Mouse (Mus musculus): ENCODE results near the gene Gsc2.

The Gsc2 gene

GRCm38 (mm10) chr16:17922163-17922538 is 7.3 kb upstream of the Gsc2 start:
- DNase-seq (ENCODE audit: low spot score): no peak

GRCm38 (mm10) chr16:17921325-17922162 is 6.7 kb upstream of the Gsc2 start:
- DNase-seq (ENCODE audit: low spot score): peak; percentile 99

GRCm38 (mm10) chr16:17920586-17920985 is 5.7 kb upstream of the Gsc2 start:
- peak; percentile 56 for DNase-seq (ENCODE audit: low spot score)

- DNase-seq (ENCODE audit: low spot score): peak; percentile 97
Observed at GRCm38 (mm10) chr16:17911052-17911595, 3.7 kb downstream of the Gsc2 start, which contains the start of gene Ess2. TSS of gene Ess2 (minus strand) at chr16:17911348.

- DNase-seq (ENCODE audit: low spot score): no peak
Observed at GRCm38 (mm10) chr16:17898462-17898861, 16.4 kb downstream of the Gsc2 start, which contains the start of the genes Dgcr2 and Tssk2. TSS of gene Dgcr2 (minus strand) at chr16:17898562. TSS of gene Tssk2 (plus strand) at chr16:17898637.

- no peak for DNase-seq (ENCODE audit: low spot score)
Observed at GRCm38 (mm10) chr16:17896091-17896490, 18.8 kb downstream of the Gsc2 start.

GRCm38 (mm10) chr16:17893923-17894322 is 20.9 kb downstream of the Gsc2 start, which contains the start of gene Tssk1:
TSS of gene Tssk1 (plus strand) at chr16:17894223.
- DNase-seq (ENCODE audit: low spot score): no peak

- no peak for DNase-seq (ENCODE audit: low spot score)
Observed at GRCm38 (mm10) chr16:17892606-17893005, 22.3 kb downstream of the Gsc2 start.

- peak; percentile 99 for DNase-seq (ENCODE audit: low spot score)
Observed at GRCm38 (mm10) chr16:17891567-17891959, 23.3 kb downstream of the Gsc2 start, which contains the start of gene Gm20518. TSS of gene Gm20518 (minus strand) at chr16:17891671.

- peak; percentile 54 for DNase-seq (ENCODE audit: low spot score)
Observed at GRCm38 (mm10) chr16:17890917-17891566, 23.8 kb downstream of the Gsc2 start.

GRCm38 (mm10) chr16:17890342-17890727 is 24.5 kb downstream of the Gsc2 start:
- DNase-seq (ENCODE audit: low spot score): no peak

GRCm38 (mm10) chr16:17889689-17890341 is 25.0 kb downstream of the Gsc2 start:
- no peak for DNase-seq (ENCODE audit: low spot score)

GRCm38 (mm10) chr16:17884116-17884515 is 30.7 kb downstream of the Gsc2 start:
- DNase-seq (ENCODE audit: low spot score): no peak

- DNase-seq (ENCODE audit: low spot score): no peak
Observed at GRCm38 (mm10) chr16:17882196-17882595, 32.7 kb downstream of the Gsc2 start.

GRCm38 (mm10) chr16:17879571-17879970 is 35.3 kb downstream of the Gsc2 start:
- DNase-seq (ENCODE audit: low spot score): no peak

GRCm38 (mm10) chr16:17876096-17876495 is 38.8 kb downstream of the Gsc2 start:
- no peak for DNase-seq (ENCODE audit: low spot score)

GRCm38 (mm10) chr16:17875174-17875573 is 39.7 kb downstream of the Gsc2 start:
- DNase-seq (ENCODE audit: low spot score): no peak

- no peak for DNase-seq (ENCODE audit: low spot score)
Observed at GRCm38 (mm10) chr16:17872995-17873394, 41.9 kb downstream of the Gsc2 start.

GRCm38 (mm10) chr16:17871248-17871647 is 43.6 kb downstream of the Gsc2 start:
- DNase-seq (ENCODE audit: low spot score): no peak

- DNase-seq (ENCODE audit: low spot score): no peak
Observed at GRCm38 (mm10) chr16:17865770-17866169, 49.1 kb downstream of the Gsc2 start.

GRCm38 (mm10) chr16:17865293-17865692 is 49.6 kb downstream of the Gsc2 start:
- DNase-seq (ENCODE audit: low spot score): no peak
